Mouse (Mus musculus) Patski (cell line): ENCODE data around the gene Fat4. TPM values are rescaled to one million over a fixed set of nuclear protein-coding genes. Genes with fewer than 3 reads are reported as not detected.

ENCODE experiments used
- ATAC-seq: fragments of 100-300 bp; one replicate; pipeline ENCODE4 v1.8.0; 2021
- CTCF ChIA-PET: fragments of 350-600 bp; sonication (Branson Sonifier 250); formaldehyde crosslinking; loops from one replicate; lab custom pipeline; 2022; ENCODE audit warnings: inconsistent platforms; lab: Charles Lee
- POLR2A ChIA-PET: fragments of 350-600 bp; sonication (Branson Sonifier 250); formaldehyde crosslinking; loops from one replicate; lab custom pipeline; 2022; ENCODE audit warnings: antibody characterized with exemption, inconsistent platforms; lab: Charles Lee
- DNase-seq: peaks from one replicate; pipeline ENCODE4 v3.0.0-alpha.2; 2011; ENCODE audit warnings: low read depth, low spot score
- H3K27me3 ChIP-seq: fragments of 371-371 bp; one replicate; pipeline ENCODE4 v1.5.1; 2021
- CTCF ChIP-seq: fragments of 100-300 bp; IDR thresholded peaks from one replicate; pipeline ENCODE4 v1.5.1; 2021
- in situ Hi-C: fragments of 300-500 bp; cut with MboI; formaldehyde crosslinking; loops from 3 replicates; pipeline ENCODE4 v1.11.1; 2018; ENCODE audit warnings: low pct_unique_long_range_greater_than_20kb, mixed read lengths
- polyA plus RNA-seq: library from polyadenylated mRNA; unstranded; gene quantifications from one replicate; pipeline ENCODE4 v1.2.3, GENCODE M21; 2021

Gene Fat4
- polyA plus RNA-seq: 3.5 TPM

DNA sequence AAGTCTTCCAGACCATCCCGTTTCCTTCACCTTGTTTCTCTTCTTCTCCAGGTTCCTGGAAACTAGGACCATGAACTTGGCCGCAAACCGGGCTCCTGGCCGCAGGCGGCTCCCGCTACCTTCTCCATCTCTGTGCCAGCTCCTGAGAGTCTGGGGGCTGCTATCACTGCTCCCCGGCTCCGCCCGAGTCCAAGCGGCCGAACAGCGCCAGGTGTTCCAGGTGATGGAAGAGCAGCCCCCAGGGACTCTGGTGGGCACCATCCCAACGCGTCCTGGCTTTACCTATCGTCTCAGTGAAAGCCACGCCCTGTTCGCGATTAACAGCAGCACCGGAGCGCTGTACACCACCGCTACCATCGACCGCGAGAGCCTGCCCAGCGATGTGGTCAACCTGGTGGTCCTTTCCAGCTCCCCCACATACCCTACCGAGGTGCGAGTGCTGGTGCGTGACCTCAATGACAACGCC is at the start of gene Fat4:
TSS of gene Fat4 (plus strand) at position 51 of the 466 bp plus-strand sequence.
- in situ Hi-C loops: loop anchor here (5.0 to 10.0 kb wide), 3 partner anchors 335 to 1115 kb away; no protein-coding TSS in a partner anchor
- DNase-seq (no peak), ATAC-seq (no peak)
- no peak for TF ChIP-seq CTCF
- POLR2A ChIA-PET: interaction anchor here (0.6 to 1.0 kb wide), 2 partner anchors 11 to 725 kb away, joined by 3 to 4 read pairs; no protein-coding TSS in a partner anchor
- no peaks in the 10 kb centered on the region for H3K27me3 ChIP-seq
- CTCF ChIA-PET: interaction anchor here (0.5 to 3.5 kb wide), 7 partner anchors 47 to 605 kb away, joined by 3 to 27 read pairs (median 4); no protein-coding TSS in a partner anchor

DNA sequence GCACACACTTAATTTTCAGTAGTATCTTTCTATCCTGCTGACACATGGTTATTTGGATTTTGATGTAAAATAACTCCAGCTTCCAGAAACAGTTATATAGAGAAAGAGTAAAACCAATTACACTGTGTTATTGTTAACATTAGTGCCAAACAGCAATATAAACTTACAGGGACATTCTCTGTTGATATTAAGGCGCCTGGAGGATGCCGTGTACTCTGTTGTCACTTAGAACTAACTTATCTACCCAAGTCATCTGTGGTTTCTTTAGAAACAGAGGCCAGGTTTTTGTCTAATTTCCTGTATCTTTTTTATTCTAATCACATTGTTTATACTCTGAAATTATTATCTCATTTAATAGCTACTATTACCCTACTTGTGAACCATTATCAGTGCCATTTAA is 47.3 kb upstream of the Fat4 start:
- no peaks in the 10 kb centered on the region for H3K27me3 ChIP-seq
- TF ChIP-seq CTCF: no peak
- in situ Hi-C loops: loop anchor here (25.0 kb wide), 1 partner anchor 352 kb away; the partner anchor contains the start of gene Ankrd50
- ATAC-seq (no peak), DNase-seq (no peak)
- ChIA-PET POLR2A (no interaction called here), CTCF (interaction anchor here (0.8 to 1.4 kb wide), 2 partner anchors 14 to 584 kb away, joined by 3 read pairs; no protein-coding TSS in a partner anchor)

GRCm38 (mm10) chr3:38843000-38843538 is 43.7 kb upstream of the Fat4 start:
- in situ Hi-C loops: loop anchor here (25.0 kb wide), 1 partner anchor 356 kb away; the partner anchor contains the start of gene Ankrd50
- no peak for TF ChIP-seq CTCF
- CTCF ChIA-PET: interaction anchor here (0.9 to 2.8 kb wide), 6 partner anchors 8 to 615 kb away, joined by 3 to 10 read pairs (median 3); no protein-coding TSS in a partner anchor
- DNase-seq (no peak), ATAC-seq (no peak)
- H3K27me3 ChIP-seq: no peaks in the 10 kb centered on the region
- POLR2A ChIA-PET: interaction anchor here (0.6 to 0.7 kb wide), 3 partner anchors 463 to 1815 kb away, joined by 3 to 4 read pairs (median 3); no protein-coding TSS in a partner anchor

- in situ Hi-C loops: loop anchor here (25.0 kb wide), 1 partner anchor 359 kb away; the partner anchor contains the start of gene Ankrd50
- DNase-seq (no peak), ATAC-seq (no peak)
- TF ChIP-seq CTCF: no peak
- ChIA-PET CTCF (interaction anchor here (0.8 to 10.6 kb wide), 3 partner anchors 361 to 626 kb away, joined by 3 to 68 read pairs (median 3); no protein-coding TSS in a partner anchor), POLR2A (interaction anchor here (0.6 kb wide), 3 partner anchors 28 to 884 kb away, joined by 3 to 4 read pairs (median 3); no protein-coding TSS in a partner anchor)
- H3K27me3 ChIP-seq: peaks cover 10% of the 10 kb centered on the region
Measured at GRCm38 (mm10) chr3:38846602-38847382, 39.9 kb upstream of the Fat4 start.

DNA sequence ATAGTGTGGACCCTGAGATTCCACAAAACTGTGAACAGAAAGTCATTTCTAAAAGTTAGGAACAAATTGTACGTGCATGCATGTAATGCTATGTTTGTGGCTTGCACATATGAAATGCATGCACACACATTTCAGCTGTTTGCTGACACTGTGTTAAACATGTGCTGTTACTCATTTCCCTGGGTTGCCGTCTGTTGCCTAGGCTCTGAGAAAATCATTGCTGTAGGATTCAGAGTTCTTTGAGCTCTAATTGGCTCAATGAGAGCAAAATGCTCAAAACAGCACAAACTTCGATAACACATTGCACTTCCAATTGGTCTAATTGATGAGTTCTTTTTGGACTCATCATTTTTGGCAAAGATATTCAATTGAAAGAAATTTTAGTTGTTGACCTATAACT is 37.7 kb upstream of the Fat4 start:
- TF ChIP-seq CTCF: no peak
- in situ Hi-C loops: loop anchor here (25.0 kb wide), 1 partner anchor 362 kb away; the partner anchor contains the start of gene Ankrd50
- H3K27me3 ChIP-seq: peaks cover 11% of the 10 kb centered on the region
- DNase-seq: no peak
- POLR2A ChIA-PET: no interaction called here
- no peak for ATAC-seq
- CTCF ChIA-PET: interaction anchor here (0.9 to 10.6 kb wide), 12 partner anchors 10 to 1338 kb away, joined by 3 to 68 read pairs (median 3); no protein-coding TSS in a partner anchor

DNA sequence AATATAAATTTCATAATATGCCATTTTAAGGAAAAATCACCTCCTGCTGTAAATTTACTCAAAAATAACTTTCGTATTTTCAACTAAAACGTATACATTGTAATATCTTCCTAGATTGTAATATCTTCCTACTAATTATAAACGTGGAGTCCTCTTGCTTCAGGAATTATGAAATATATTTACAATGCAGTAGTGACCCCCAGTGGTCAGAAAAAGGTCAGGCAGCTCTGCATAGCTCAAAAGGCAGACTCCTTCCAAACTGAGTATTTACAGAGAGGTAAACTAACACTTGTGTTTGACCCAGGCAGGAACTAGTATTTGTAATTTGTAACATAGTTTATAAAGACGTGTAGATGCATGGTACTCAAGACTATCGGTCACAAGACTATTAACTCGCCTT is 37.2 kb upstream of the Fat4 start:
- in situ Hi-C loops: loop anchor here (25.0 kb wide), 1 partner anchor 362 kb away; the partner anchor contains the start of gene Ankrd50
- POLR2A ChIA-PET: no interaction called here
- CTCF ChIA-PET: interaction anchor here (0.9 to 10.6 kb wide), 10 partner anchors 11 to 629 kb away, joined by 3 to 68 read pairs (median 4); no protein-coding TSS in a partner anchor

GRCm38 (mm10) chr3:38853650-38854049 is 33.1 kb upstream of the Fat4 start:
- H3K27me3 ChIP-seq: peaks cover 11% of the 10 kb centered on the region
- POLR2A ChIA-PET: no interaction called here
- DNase-seq: no peak
- peak; percentile 41 for TF ChIP-seq CTCF
- CTCF ChIA-PET: interaction anchor here (0.8 to 10.6 kb wide), 6 partner anchors 11 to 633 kb away, joined by 3 to 68 read pairs (median 4); no protein-coding TSS in a partner anchor
- in situ Hi-C loops: loop anchor here (5.0 to 25.0 kb wide), 3 partner anchors 621 to 1391 kb away; no protein-coding TSS in a partner anchor
- no peak for ATAC-seq

More for the DNA sequence above, 37.2 kb upstream of the Fat4 start:
- ATAC-seq (peak; percentile 29), DNase-seq (peak; percentile 28)
- peaks cover 11% of the 10 kb centered on the region for H3K27me3 ChIP-seq
- peak; percentile 83 for TF ChIP-seq CTCF

GRCm38 (mm10) chr3:38860683-38861082 is 26.1 kb upstream of the Fat4 start:
- TF ChIP-seq CTCF: peak; percentile 37
- no peak for DNase-seq
- in situ Hi-C loops: loop anchor here (25.0 kb wide), 1 partner anchor 1398 kb away; no protein-coding TSS in a partner anchor
- no peaks in the 10 kb centered on the region for H3K27me3 ChIP-seq
- ATAC-seq: no peak
- ChIA-PET POLR2A (no interaction called here), CTCF (interaction anchor here (2.7 kb wide), 1 partner anchor 11 kb away, joined by 6 read pairs; no protein-coding TSS in a partner anchor)

GRCm38 (mm10) chr3:38871291-38871690 is 15.4 kb upstream of the Fat4 start:
- DNase-seq (no peak), ATAC-seq (no peak)
- in situ Hi-C loops: loop anchor here (25.0 kb wide), 1 partner anchor 1409 kb away; no protein-coding TSS in a partner anchor
- TF ChIP-seq CTCF: no peak
- POLR2A ChIA-PET: no interaction called here
- peaks cover 2% of the 10 kb centered on the region for H3K27me3 ChIP-seq
- CTCF ChIA-PET: interaction anchor here (0.8 to 3.8 kb wide), 2 partner anchors 11 to 18 kb away, joined by 4 to 18 read pairs; no protein-coding TSS in a partner anchor
